Mouse (Mus musculus) cerebellum, adult 2 months (tissue): ENCODE results near the gene Cdk17.

Experiments used
- CTCF ChIP-seq: fragments of 200-500 bp; IDR thresholded peaks from 2 replicates; pipeline ENCODE4 v1.5.1; 2011; ENCODE audit warnings: low read depth, mild to moderate bottlenecking, control low read depth, low read length, moderate library complexity, borderline replicate concordance; ENCODE audit not compliant: insufficient read depth
- POLR2A ChIP-seq: fragments of 200-500 bp; IDR thresholded peaks from 2 replicates; pipeline ENCODE4 v1.6.1; 2011; ENCODE audit warnings: low read length, control low read depth, borderline replicate concordance; ENCODE audit not compliant: insufficient read depth

DNA sequence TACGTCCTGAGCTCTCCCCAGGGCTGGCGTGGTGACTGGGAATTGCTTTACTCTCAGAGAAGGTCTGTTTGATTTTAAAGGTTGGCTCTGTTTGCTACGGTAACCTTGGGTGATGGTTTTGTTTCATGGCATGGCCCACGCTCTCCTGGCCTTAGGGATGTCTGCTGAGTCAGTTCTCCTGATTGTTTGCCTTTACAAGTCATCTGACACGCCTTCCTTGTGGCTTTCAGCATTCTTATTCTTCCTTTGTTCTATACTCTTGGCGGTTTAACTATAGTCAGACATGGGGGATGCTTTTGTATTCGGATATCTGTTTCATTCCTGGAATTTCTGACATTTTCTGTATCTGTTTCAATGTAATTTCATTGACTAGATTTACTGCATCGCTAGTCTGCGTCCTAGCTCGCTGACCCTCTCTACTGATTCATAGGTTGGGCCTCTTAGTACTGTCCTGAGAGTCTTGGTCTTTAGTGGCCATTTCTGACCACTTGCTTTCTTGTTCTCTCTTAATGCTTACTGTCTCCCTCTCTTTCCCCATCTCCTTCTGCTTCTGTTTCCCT is 27.8 kb downstream of the Cdk17 start:
- TF ChIP-seq CTCF (no peak), POLR2A (no peak)
